Mouse (Mus musculus) T-helper 17 cell (primary cell): ENCODE measurements around the gene Phc3.

Experiments used
- in situ Hi-C, 2 experiments: fragments of 300-600 bp; cut with MboI, MseI; formaldehyde crosslinking; loops; 1 replicate in 1 of 2; 2 replicates in 1 of 2; pipeline ENCODE4 v1.15.1; 2025; ENCODE audit warnings: high pct_unique_total_duplicates in 2 of 2

Gene Phc3

GRCm38 (mm10) chr3:30969104-30969581 lies at the start of gene Phc3:
Gene Phc3 (minus strand): TSS chr3:30969415.
- in situ Hi-C loops: loop anchor here in 1 of 2 experiments (10.0 kb wide), 1 partner anchor 166 kb away; no protein-coding TSS in a partner anchor

GRCm38 (mm10) chr3:31017652-31018051 lies 48.4 kb upstream of the Phc3 start:
- in situ Hi-C loops: no loop called here

GRCm38 (mm10) chr3:31016594-31017196 lies 47.5 kb upstream of the Phc3 start:
- in situ Hi-C loops: no loop called here

- in situ Hi-C loops: no loop called here
Measured at GRCm38 (mm10) chr3:31015682-31016443, 46.6 kb upstream of the Phc3 start.

GRCm38 (mm10) chr3:31014374-31014773 lies 45.2 kb upstream of the Phc3 start:
- in situ Hi-C loops: no loop called here

- in situ Hi-C loops: no loop called here
Measured at GRCm38 (mm10) chr3:31004320-31005209, 35.4 kb upstream of the Phc3 start.

- in situ Hi-C loops: no loop called here
Measured at GRCm38 (mm10) chr3:31001048-31001676, 31.9 kb upstream of the Phc3 start.

GRCm38 (mm10) chr3:31000018-31000407 lies 30.8 kb upstream of the Phc3 start:
- in situ Hi-C loops: no loop called here

GRCm38 (mm10) chr3:30999401-31000017 lies 30.3 kb upstream of the Phc3 start:
- in situ Hi-C loops: no loop called here

GRCm38 (mm10) chr3:30996688-30997014 lies 27.4 kb upstream of the Phc3 start:
- in situ Hi-C loops: no loop called here

GRCm38 (mm10) chr3:30995899-30996687 lies 26.9 kb upstream of the Phc3 start:
- in situ Hi-C loops: no loop called here

- in situ Hi-C loops: no loop called here
Measured at GRCm38 (mm10) chr3:30995283-30995898, 26.2 kb upstream of the Phc3 start, which contains the start of gene Prkci. Gene Prkci (plus strand): TSS chr3:30995747.

- in situ Hi-C loops: no loop called here
Measured at GRCm38 (mm10) chr3:30994859-30995258, 25.6 kb upstream of the Phc3 start.

- in situ Hi-C loops: no loop called here
Measured at GRCm38 (mm10) chr3:30993066-30993573, 23.9 kb upstream of the Phc3 start.

GRCm38 (mm10) chr3:30992161-30992560 lies 22.9 kb upstream of the Phc3 start:
- in situ Hi-C loops: no loop called here

- in situ Hi-C loops: no loop called here
Measured at GRCm38 (mm10) chr3:30987396-30988318, 18.4 kb upstream of the Phc3 start.

GRCm38 (mm10) chr3:30982924-30983536 lies 13.8 kb upstream of the Phc3 start:
- in situ Hi-C loops: loop anchor here in 1 of 2 experiments (5.0 kb wide), 1 partner anchor 54 kb away; no protein-coding TSS in a partner anchor
